ENCODE assay signal across 20 mouse cellular contexts in genomic region chr5:105354041-105354440, GRCm38 (mm10).
DNase-seq lines count a peak whose midpoint lies in the region; ATAC-seq lines count a peak whose summit lies in the region.
"Had no signal": no experiment of that assay in that cellular context is flagged by ENCODE, and none has a peak within 500 bp of the region (broad histone marks: within the 10 kb centered on the region; RNA-seq: fewer than 3 reads in every experiment).

No protein-coding gene starts in this region.

- no peaks in the 10 kb centered on the region for H3K4me1 ChIP-seq in forebrain, embryonic 15.5 days
- H3K4me1 ChIP-seq: embryonic facial prominence, embryonic 13.5 days; liver, embryonic 12.5 days had no signal

- no peaks in the 10 kb centered on the region for H3K9me3 ChIP-seq in forebrain, embryonic 15.5 days
- H3K9me3 ChIP-seq: embryonic facial prominence, embryonic 13.5 days; liver, embryonic 12.5 days had no signal

- H3K27ac ChIP-seq in forebrain, embryonic 15.5 days (replicated peaks), result no peak overlapping the region
- H3K27ac ChIP-seq: embryonic facial prominence, embryonic 13.5 days; liver, embryonic 12.5 days; stomach, postnatal 0 days had no signal

- H3K27me3 ChIP-seq in forebrain, embryonic 15.5 days, result no peaks in the 10 kb centered on the region
- H3K27me3 ChIP-seq: embryonic facial prominence, embryonic 13.5 days; liver, embryonic 12.5 days had no signal

- ATAC-seq in activated CD4-positive, CD25-positive, alpha-beta regulatory T cell, adult 4 months, result peak; percentile 73
- no peak for ATAC-seq in forebrain, embryonic 15.5 days (replicated peaks)
- ATAC-seq: hindbrain, embryonic 16.5 days; liver, embryonic 12.5 days had no signal

- H3K36me3 ChIP-seq in forebrain, embryonic 15.5 days, result no peaks in the 10 kb centered on the region
- H3K36me3 ChIP-seq: embryonic facial prominence, embryonic 13.5 days; liver, embryonic 12.5 days had no signal

- peak; percentile 10 for DNase-seq in adrenal gland, adult 2 months
- DNase-seq in adrenal gland, postnatal 4 days (ENCODE audit: low spot score in 2 of 2), result no peak
- DNase-seq in lung, postnatal 36 days, result peak; percentile 43
- DNase-seq in lung, postnatal 10 days, result no peak
- DNase-seq in left cerebral cortex, adult 18-20 months (ENCODE audit: low spot score in 2 of 2), result no peak
- DNase-seq in embryo, embryonic 11 days, result no peak
- DNase-seq: adrenal gland, postnatal 25 days; cerebellum, adult 2 months; gastrocnemius, postnatal 25 days; kidney, adult 9 months; kidney, postnatal 36 days; thymus, postnatal 25 days had no signal

- no peak overlapping the region for H3K9ac ChIP-seq in forebrain, embryonic 15.5 days (replicated peaks)
- H3K9ac ChIP-seq: embryonic facial prominence, embryonic 13.5 days; liver, embryonic 12.5 days had no signal

- H3K4me2 ChIP-seq in forebrain, embryonic 15.5 days (replicated peaks), result no peak overlapping the region
- H3K4me2 ChIP-seq: embryonic facial prominence, embryonic 13.5 days; heart, embryonic 11.5 days; liver, embryonic 12.5 days; midbrain, embryonic 11.5 days had no signal

- 88% methylated on average over 1 of the region's 1 CpGs for WGBS in forebrain, embryonic 15.5 days

- H3K4me3 ChIP-seq in forebrain, embryonic 15.5 days, result no peak overlapping the region
- H3K4me3 ChIP-seq: embryonic facial prominence, embryonic 13.5 days; liver, embryonic 12.5 days had no signal

Comparison
In these comparisons a context has a peak if more than half of its experiments do, and no peak if none do; other contexts are left out.
1. DNase-seq: peak in adrenal gland, adult 2 months (single experiment) and lung, postnatal 36 days (single experiment); none in adrenal gland, postnatal 4 days (0 of 2), lung, postnatal 10 days (single experiment), left cerebral cortex, adult 18-20 months (0 of 2) and embryo, embryonic 11 days (single experiment).